Mouse (Mus musculus) thymus, postnatal 10 days (tissue): ENCODE data around the gene Gsdme.

Experiments used
- DNase-seq, 2 experiments: peaks; one replicate each; pipeline ENCODE4 v3.0.0; 2021; ENCODE audit warnings: low spot score in 2 of 2

Gsdme gene

DNA sequence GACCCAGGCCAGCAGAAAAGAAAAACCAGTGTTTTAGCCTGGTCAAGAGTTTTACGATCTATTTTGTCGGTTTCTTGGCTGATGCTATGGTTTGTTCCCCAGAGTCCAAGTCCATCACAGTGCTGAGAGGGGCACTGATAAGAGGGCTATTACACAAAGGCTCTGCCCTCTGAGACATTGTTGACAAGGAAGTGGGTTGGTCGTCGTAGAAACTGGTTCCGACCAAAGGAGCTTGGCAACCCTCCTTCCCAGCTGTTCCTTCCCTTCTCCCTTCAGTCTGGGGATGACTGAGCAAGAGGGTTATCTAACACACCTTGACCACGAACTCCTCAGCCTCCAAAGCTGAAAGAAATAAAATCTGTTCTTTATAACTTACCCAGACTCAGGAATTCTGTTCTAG, at the start of gene Gsdme:
TSS of gene Gsdme (minus strand) at position 193 of the 400 bp plus-strand sequence.
- DNase-seq, result no peak

- DNase-seq, result peak; percentile 75 to 91
Observed at GRCm38 (mm10) chr6:50312647-50313046, 49.0 kb upstream of the Gsdme start.

GRCm38 (mm10) chr6:50309019-50309418, 45.4 kb upstream of the Gsdme start:
- peak in 1 of 2 experiments; percentile 46 for DNase-seq

DNA sequence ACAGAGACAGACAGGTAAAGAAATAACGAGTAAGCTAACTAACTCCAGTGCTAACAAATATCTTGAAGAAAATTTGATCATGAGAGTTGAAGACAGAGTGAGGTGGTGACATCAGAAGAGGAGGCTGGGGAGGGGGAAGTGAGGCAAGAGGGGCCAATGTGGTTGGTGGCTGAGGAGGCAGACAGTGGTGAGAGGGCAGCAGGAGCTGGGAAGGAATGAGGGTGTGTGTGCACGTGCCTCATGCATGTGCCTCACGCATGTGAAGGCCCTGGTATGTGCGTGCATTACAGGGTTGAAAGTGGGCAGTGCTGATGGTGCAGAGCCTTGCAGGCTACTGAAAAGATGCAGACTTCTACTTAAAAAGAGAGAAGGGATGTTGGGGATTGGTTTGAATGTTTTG, 43.0 kb upstream of the Gsdme start:
- DNase-seq, result no peak

DNA sequence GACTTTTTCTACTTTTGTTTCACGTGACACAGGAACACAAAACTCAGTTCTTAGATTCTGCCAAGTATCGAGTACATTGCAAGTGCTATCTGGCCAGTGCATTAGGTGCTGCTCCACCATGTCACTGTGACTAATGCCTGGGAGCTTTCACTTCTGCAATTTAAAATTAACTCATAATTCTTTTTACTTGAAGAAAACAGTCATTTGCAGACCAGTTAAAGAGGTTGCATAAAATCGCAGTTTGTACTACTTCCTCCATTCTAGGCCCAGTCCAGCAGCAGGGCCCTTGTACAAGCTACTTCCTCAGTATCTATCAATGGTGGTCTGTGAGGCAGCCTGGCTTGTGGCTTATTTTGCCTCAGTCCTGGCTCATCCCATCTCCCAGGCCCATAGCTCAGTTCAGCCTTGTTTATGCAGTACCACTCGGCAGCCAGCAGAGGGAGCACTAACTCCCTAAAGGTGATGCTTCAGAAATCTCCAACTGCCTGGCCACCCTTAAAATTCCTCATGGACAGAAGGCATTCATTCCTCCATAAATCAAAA, 41.4 kb upstream of the Gsdme start:
- DNase-seq, result peak; percentile 39 to 74

DNA sequence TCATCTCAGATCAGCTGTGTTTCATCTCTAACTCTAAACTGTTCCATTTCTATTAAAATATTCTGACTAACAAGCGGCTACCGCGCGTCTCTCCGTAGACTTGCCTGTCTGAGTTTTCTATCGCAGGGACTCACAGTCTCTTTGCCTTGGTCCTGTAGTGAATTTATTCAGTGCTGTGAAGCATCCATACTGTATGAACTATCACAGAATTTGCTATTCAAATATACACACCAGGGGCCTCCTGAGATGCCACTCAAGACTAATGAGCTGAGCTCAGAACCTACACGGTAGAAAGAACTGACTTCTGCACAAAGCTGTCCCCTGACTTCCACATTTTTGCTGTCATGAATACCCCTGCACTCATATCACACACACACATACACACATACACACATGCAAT, 37.5 kb upstream of the Gsdme start:
- no peak for DNase-seq

DNA sequence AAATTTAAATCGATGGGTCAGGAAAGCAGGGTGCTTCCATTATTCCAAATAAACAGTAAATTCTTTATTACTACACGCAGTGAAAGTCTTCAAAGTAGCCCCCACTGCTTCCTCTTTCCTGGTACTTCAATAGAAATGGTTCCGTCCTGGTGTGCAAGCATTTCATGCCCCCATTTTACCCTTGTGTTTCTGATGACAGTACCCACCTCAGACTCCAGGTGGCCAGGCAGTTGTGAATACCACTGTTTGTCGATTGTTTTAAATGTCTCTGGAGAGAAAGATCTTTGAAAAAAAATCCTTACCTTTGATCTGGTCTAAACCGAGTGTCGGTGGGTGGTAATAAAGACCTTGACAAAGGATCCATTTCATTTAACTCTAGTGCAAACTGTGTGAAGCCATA, 37.0 kb upstream of the Gsdme start:
- DNase-seq, result no peak

- no peak for DNase-seq
Observed at GRCm38 (mm10) chr6:50299071-50299470, 35.4 kb upstream of the Gsdme start.

DNA sequence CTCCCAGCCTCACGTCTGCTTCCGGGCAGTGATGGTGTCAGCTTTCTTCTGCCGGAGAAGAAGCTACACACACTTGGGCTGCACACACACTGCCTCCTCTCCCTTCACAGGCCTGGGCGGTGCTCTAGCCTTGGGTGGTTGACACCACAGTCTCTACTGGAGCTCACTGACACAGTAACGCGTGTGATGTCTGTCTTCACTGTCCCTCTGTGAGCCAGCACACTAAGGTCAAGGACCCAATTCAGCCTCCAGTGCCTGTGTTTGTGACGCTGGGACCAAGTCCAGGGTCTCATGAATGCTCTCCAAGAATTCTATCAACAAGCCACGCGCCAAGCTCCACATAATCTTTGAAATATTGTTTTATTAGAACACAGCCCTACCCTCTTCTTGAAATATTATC, 34.0 kb upstream of the Gsdme start:
- DNase-seq, result no peak

GRCm38 (mm10) chr6:50295136-50295535, 31.5 kb upstream of the Gsdme start:
- no peak for DNase-seq

- DNase-seq, result peak; percentile 66 to 86
Observed at GRCm38 (mm10) chr6:50294128-50294527, 30.5 kb upstream of the Gsdme start.

DNA sequence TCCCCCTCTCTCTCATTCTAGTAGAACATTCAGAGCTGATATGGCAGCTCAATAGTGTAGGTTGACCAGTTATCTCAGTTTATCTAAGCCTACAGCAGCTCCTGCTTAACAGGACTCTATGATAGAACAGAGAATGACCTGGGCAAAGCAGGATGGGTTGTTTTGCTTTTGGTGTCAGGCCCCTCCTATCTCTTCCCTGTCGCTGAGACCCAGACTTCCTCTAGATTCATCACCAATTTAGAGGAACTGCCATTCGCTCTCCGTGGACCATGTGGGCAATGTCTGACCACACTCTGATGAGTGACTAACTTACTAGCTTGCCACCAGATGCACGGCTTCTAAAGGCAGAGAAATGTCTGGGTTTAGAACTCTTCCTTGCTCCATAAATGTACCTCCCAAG, 28.0 kb upstream of the Gsdme start:
- no peak for DNase-seq

DNA sequence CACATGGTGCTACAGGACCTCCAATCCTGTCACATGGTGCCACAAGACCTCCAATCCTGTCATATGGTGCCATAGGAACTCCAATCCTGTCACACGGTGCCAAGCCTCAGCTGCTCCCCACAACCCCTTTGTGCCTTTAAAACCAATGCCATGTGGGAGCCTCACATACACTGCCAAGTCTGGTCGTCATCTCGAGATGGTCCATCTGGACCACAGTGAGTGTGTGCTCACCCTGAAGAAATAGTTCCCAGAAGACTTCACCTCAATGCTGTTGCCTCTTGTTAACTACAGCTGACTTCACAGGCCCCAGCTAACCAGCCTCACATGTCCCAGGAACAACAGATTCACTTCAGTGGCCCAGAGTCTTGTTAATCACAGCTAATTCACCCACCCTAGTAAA, 23.2 kb upstream of the Gsdme start:
- no peak for DNase-seq

DNA sequence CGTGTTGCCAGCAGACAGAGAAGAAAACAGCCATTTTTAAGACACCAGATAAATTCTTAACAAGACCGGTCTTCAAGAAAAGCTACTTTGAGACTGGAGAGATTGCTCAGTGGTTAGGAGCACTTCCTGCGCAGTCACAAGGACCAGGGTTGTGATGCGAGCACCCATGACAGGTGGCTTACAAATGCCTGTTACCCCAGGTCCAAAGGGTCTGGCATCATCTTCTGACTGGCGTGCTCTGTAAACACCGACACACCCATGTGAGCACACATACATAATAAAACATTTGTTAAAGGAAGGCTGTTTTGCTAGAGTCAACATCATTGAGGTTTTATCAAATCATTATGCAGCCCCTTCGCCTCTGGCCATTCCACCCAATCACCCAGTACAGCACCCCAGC, 16.0 kb upstream of the Gsdme start:
- DNase-seq, result no peak

- no peak for DNase-seq
Observed at GRCm38 (mm10) chr6:50273947-50274346, 10.3 kb upstream of the Gsdme start.

- no peak for DNase-seq
Observed at GRCm38 (mm10) chr6:50273416-50273815, 9.8 kb upstream of the Gsdme start.

GRCm38 (mm10) chr6:50262310-50262709, 1.4 kb downstream of the Gsdme start:
- DNase-seq, result no peak

DNA sequence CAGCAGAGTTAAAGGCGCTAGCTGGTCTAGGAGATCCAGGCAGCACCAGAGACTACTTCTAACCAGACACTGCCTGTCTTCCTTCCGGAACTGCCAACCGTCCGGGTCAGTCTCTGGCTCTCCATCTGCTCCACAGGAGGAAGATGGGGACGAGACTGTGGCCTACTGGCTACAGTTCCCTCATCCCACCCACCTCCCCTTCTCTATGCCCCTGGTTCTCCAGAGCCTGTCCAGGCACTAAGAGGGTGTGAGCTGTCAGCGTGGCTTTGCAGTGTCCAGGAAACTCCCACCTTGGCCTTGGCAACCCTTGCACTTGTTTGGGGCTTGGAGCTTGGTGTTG, 1.8 kb downstream of the Gsdme start:
- no peak for DNase-seq

GRCm38 (mm10) chr6:50261201-50261921, 2.3 kb downstream of the Gsdme start:
- DNase-seq, result peak; percentile 52 to 69

DNA sequence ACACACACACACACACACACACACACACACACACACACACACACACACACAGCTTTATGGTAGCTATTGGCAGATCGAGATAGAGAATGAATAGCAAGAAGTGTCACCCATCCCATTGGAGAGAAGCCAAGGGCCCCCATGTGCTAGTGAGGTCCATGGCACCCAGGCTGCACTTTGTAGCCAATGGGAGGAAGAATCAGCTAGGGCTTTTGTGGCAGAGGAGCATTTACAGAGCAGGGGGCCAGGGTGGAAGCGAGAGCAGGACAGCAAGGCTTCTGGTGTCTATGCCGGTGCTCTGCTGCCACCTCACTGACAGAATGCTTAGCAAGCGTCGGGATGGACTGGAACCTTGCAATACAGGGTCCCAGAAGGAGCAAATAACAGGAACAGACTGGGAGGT, 8.3 kb downstream of the Gsdme start:
- DNase-seq, result no peak

DNA sequence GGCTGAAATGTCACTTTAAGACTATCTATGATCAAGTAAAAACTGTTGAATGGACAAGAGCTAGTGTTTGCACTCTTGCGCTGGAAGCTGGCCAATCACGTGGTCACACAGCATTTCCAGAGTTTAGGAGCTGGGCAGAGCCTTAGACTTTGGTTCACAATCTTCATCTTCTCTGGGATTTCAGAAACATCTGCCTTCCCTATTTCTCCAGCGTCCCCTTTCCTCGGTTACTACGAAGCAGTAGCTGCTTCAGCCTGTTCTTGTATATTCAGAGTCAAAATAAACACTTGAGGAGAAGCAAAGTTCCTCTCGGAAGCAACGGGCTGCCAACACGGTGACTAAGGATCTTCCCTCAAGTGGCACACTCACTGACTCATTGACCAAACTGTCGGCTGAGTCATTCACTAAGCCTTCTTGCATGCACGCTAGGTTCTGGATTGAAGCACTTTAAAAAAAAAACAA, 8.9 kb downstream of the Gsdme start:
- no peak for DNase-seq

DNA sequence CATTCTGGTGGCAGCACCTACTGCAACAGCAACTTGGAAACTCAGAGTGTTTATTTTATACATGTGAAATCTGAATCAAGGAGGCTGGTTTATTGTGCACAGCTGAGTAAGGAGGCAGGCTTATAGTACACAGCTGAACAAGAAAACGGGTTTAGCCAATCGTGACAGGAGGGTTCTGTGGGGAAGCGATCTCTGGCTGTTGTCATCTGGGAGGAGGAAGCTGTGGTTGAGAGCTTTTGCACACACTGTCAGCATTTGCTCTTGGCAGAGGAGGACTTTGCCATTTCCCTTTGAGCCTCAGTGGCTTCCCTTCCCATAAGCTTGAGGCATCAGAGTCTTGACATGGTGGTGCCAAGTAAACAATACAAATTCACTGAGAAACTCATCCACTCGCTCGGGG, 11.0 kb downstream of the Gsdme start:
- DNase-seq, result peak; percentile 52 to 62

DNA sequence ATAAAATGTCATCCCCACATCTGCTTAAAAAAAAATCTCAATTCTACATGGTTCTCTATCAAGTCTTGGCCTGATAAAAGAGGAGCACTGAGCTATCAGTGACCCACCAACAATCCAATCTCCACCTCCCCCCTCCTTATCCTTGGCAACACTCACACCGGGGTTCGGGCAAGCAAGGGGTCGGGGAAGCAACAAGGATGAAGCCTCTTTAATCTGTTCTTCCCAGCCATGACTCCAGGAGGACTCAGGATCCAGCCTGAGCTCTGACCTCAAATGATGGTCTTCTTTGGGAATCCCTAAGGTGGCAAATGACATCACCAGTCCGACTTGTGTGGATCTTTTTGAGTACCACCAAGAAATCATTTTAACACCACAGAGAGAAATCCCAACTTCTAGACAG, 15.9 kb downstream of the Gsdme start:
- DNase-seq, result no peak

DNA sequence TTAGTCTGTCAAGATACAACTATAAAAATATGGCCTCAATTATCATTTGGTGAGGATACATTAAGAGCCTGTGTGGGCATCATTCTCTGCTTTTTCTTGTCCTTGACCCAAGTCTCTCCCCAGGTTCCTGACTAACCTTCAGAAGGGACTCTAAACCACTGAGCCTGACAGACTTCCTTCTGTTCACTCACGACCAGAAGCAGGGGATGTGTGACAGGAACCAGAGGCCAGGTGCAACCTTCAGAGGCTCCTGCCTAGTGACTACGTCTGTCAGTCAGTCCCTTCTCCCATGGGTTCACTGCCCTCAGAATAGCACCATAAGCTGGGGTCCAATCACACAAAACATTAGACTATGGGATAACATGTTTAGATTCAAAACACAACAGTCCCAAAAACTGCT, 16.3 kb downstream of the Gsdme start:
- no peak for DNase-seq
